Mouse (Mus musculus): Measurements from ENCODE around the gene Lat2.

- no peak for TF ChIP-seq ZC3H11A (IDR thresholded peaks at IDR 0.05; ENCODE audit: borderline replicate concordance, low read depth, low read length)
- no peak for TF ChIP-seq HCFC1 (IDR thresholded peaks at IDR 0.05; ENCODE audit: borderline replicate concordance, insufficient read depth, low read length)
- no peak for TF ChIP-seq CHD2 (IDR thresholded peaks at IDR 0.05; ENCODE audit: low read depth, low read length)
- TF ChIP-seq MAFK (IDR thresholded peaks at IDR 0.05; ENCODE audit: insufficient read depth, low read depth, low read length), result no peak
- no peak for TF ChIP-seq ZNF384 (IDR thresholded peaks at IDR 0.05; ENCODE audit: low read depth, low read length)
Observed at GRCm38 (mm10) chr5:134615380-134615779, 555 bp upstream of the Lat2 start.

Data from ES-E14 (cell line).